Mouse (Mus musculus) layer of hippocampus, postnatal 10 days (tissue): ENCODE results near the gene Fbxo39. TPM values are rescaled to one million over a fixed set of nuclear protein-coding genes. Genes with fewer than 3 reads are reported as not detected.
A peak's percentile ranks its signal among the peaks of the same experiment; 100 is the strongest.

Source experiments
- DNase-seq, 2 experiments: peaks; one replicate each; pipeline ENCODE4 v3.0.0; 2021; ENCODE audit warnings: low spot score in 2 of 2
- total RNA-seq, 2 experiments: library from RNA; stranded (reverse); gene quantifications; 2 replicates each; pipeline ENCODE4 v1.2.3; 2021

Gene Fbxo39
- total RNA-seq, 2 experiments from 2014 or later, result not detected

DNA sequence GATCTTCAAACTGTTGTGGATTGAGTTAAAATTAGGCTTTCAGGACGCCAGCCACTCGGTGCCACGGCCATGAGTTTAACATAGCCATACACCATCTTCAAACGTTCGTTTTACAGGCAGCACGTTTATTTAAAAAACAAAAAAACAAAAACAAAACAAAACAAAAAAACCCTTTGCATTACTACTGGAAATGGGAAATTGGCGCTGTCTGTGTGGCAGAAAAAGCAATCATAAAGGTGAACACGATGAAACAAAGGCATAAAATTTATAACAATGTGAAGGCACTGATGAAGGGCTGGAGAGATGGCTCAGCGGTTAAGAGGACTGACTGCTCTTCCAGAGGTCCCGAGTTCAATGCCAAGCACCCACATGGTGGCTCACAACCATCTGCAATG, 48.1 kb downstream of the Fbxo39 start, which contains the start of gene Tekt1:
Gene Tekt1 (minus strand): TSS at position 96 of the 395 bp plus-strand sequence.
- no peak for DNase-seq

DNA sequence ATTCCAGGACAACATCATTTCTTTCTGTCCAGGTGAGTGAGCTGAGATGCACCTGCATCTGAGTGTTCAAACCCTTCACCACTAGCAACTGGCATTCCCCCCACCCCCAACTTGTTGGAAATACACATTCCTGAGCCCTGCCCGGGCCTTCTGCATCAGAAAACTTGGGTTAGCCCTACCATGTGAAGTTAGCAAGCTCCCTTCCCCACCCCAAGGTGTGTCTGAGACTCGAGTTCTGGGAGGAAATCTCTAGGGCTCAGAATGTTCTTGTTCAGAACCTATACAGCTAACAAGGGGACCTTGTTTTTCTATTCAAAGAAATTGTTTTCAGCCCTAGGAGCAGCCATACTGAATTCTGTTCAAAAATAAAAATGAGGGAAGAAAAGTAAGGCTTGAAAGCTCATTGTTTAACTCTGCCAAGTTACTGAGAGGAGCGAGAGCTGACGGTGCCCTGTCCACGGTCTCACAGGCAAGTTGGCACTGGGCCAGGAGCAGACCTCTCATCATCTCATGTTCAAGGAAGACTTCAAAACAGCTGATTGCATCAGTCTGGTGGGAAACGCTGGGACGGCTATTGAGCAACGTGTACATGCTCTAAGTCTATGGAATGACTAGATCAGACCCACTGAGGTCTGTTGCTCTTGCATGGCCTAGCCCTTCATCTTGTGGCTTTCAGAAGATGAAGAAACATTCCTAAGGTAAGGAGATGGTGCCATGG, 49.4 kb downstream of the Fbxo39 start:
- no peak for DNase-seq

DNA sequence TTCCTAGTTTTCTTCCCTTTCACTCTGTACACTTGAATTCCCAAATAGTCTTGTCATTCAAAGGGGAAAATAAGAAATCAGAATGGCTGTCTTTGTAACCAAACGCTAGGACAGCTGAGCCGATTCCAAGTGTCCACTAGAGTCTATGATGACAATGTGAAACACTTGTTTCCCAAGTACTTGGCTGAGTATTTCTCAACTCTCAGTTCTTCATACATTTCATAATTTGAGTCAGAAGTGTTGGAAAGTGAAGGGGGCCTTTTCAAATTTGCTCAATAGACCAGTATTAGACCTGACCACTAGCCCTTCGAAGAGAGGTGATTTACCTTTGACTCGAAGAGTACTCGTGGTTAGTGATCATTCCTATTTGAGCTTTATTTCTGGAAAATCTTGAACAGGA, 50.3 kb downstream of the Fbxo39 start:
- DNase-seq, result no peak

DNA sequence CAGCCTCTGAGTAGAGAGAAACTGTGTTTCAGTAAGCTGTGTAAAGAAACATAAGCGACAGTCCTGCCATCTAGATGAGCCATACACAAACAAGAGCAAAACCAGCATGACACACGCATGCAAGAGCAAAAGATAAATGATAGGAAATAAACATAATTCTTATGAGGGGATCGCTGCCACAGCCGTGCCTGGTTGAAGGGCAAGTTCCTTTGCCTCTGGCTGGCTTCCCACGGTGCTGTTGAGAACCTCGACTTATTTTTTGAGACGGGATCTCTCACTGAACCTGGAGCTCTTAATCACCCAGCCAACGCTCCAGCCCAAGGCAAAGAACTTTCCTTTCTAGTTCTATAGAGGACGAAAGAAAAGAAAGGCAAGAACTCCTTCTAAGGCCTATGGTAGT, 51.9 kb downstream of the Fbxo39 start:
- no peak for DNase-seq

DNA sequence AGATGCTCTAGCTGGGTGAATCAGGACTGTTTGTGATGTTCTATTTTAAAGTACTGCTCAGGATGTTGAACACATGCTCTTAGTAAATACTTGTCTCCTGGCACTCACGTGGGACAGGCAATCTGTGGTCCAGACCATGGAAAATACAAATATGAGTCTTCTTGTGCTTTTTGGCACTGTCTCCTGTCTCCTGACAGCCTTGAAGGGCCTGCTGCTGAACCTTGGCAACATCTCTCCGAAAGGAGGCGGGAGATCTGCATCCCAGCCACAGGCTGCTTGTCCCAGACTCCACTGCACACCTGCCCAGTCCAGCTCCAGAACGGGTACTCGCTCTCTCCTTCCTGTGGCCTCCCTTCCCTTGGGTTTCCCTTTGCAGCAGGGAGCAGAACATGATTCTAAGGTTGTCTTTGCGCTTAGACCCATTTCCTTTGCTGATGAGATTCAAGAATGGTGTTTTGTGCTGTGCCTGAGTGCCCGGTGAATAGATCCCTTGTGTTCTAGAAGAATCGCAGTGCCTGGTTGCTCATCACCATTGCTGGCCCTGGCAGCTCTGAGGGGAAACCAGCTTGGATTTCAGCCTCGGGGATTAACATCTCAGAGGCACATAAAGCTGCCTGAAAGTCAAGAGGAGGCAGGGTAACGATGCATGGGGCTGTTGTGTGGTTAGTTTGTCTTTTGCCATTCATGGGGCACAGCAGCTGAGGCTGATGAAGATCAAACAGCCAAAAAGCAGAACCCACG, 53.9 kb downstream of the Fbxo39 start:
- peak in 1 of 2 experiments; percentile 22 for DNase-seq

Other genes starting within 250 kb of the Fbxo39 start
- gene Pitpnm3, start 178.7 kb upstream of the Fbxo39 start, total RNA-seq, result 10 to 100 TPM; 17.5 to 17.8 TPM
- 10 to 100 TPM; 11.2 to 14.3 TPM for gene Gm43951, start 107.6 kb upstream of the Fbxo39 start, total RNA-seq
- gene 4933427D14Rik, start 107.0 kb upstream of the Fbxo39 start, total RNA-seq, result 10 to 100 TPM; 23.4 to 24.3 TPM
- 10 to 100 TPM; 55.1 to 56.5 TPM for gene Txndc17, start 106.9 kb upstream of the Fbxo39 start, total RNA-seq
- 10 to 100 TPM; 14.3 to 15.8 TPM for gene Med31, start 98.9 kb upstream of the Fbxo39 start, total RNA-seq
- 10 to 100 TPM; 13.0 to 17.8 TPM for gene Slc13a5, start 47.2 kb upstream of the Fbxo39 start, total RNA-seq
- gene Xaf1, start 12.8 kb upstream of the Fbxo39 start, total RNA-seq, result 1 to 10 TPM; 1.9 to 2.5 TPM
- 1 to 10 TPM; 2.5 to 4.7 TPM for gene Tekt1, start 48.0 kb downstream of the Fbxo39 start, total RNA-seq
- 1 to 10 TPM; 4.5 to 5.0 TPM for gene Smtnl2, start 97.3 kb downstream of the Fbxo39 start, total RNA-seq
- not detected for gene Ggt6, start 121.1 kb downstream of the Fbxo39 start, total RNA-seq
- gene Mybbp1a, start 126.9 kb downstream of the Fbxo39 start, total RNA-seq, result 10 to 100 TPM; 50.2 to 55.0 TPM
- gene Spns2, start 175.5 kb downstream of the Fbxo39 start, total RNA-seq, result 10 to 100 TPM; 58.4 to 59.6 TPM
- under 1 TPM; 0.18 to 0.22 TPM for gene Spns3, start 236.1 kb downstream of the Fbxo39 start, total RNA-seq